In genomic region chr16:30601046-30601832, GRCm38 (mm10) we compare ENCODE assay signal across 8 mouse cellular contexts. TPM values are rescaled to one million over a fixed set of nuclear protein-coding genes. Genes with fewer than 3 reads are reported as not detected.
DNase-seq lines count a peak whose midpoint lies in the region; ATAC-seq and TF ChIP-seq lines count a peak whose summit lies in the region.

No protein-coding gene starts in this region.

- TF ChIP-seq RAD21 in CH12.LX (IDR thresholded peaks at IDR 0.05; ENCODE audit: low read depth, low read length) = peak; percentile 72

- ATAC-seq in forebrain, embryonic 12.5 days (ENCODE audit: low FRiP score) = peak; percentile 18; the same call in 1 of the 2 replicates
- 0 out of 2 replicates have a peak, but pooled peaks have one; percentile 9 for ATAC-seq in heart, postnatal 0 days (ENCODE audit: insufficient read depth, low read depth)
- peak; percentile 14; the same call in 1 of the 2 replicates for ATAC-seq in lung, embryonic 14.5 days (ENCODE audit: insufficient read depth)

- dilution Hi-C loops in CH12.LX (cut with MboI; ENCODE audit: extremely low pct_ligation_motif_present, extremely low pct_unique_long_range_greater_than_20kb, low sequenced_read_pairs) = no loop called here

- peaks cover 14 to 34% of the 10 kb centered on the region in 2 experiments for H3K36me3 ChIP-seq in CH12.LX (replicated peaks in 1 of 2; ENCODE audit: control insufficient read depth in 1 of 2, insufficient read depth in 1 of 2, low read length in 1 of 2)
- no peaks in the 10 kb centered on the region for H3K36me3 ChIP-seq in forebrain, embryonic 12.5 days (replicated peaks)
- H3K36me3 ChIP-seq in heart, postnatal 0 days (replicated peaks; ENCODE audit: control insufficient read depth, insufficient read depth, low read length) = no peaks in the 10 kb centered on the region
- peaks cover 4% of the 10 kb centered on the region; the same call in 1 of the 2 replicates for H3K36me3 ChIP-seq in lung, embryonic 14.5 days (ENCODE audit: insufficient read depth)

- peak in 1 of 2 experiments; percentile 83; a peak in 2 of 4 replicates for TF ChIP-seq CTCF in CH12.LX (conservative IDR thresholded peaks at IDR 0.05 in 1 of 2, IDR thresholded peaks at IDR 0.05 in 1 of 2; ENCODE audit: low read depth in 2 of 2, low read length in 2 of 2)
- peak; percentile 54 for TF ChIP-seq CTCF in heart, postnatal 0 days (IDR thresholded peaks at IDR 0.05; ENCODE audit: low read depth)
- TF ChIP-seq CTCF in lung, embryonic 14.5 days (IDR thresholded peaks at IDR 0.05; ENCODE audit: low read depth) = peak; percentile 80

- peak overlapping the region; percentile 70 to 96 (median 74) for H3K4me3 ChIP-seq in CH12.LX (replicated peaks in 1 of 3; ENCODE audit: low read depth in 2 of 3, low read length in 2 of 3, poor library complexity in 1 of 3)
- H3K4me3 ChIP-seq in forebrain, embryonic 12.5 days (replicated peaks) = peak overlapping the region; percentile 60
- peak overlapping the region; percentile 94 for H3K4me3 ChIP-seq in heart, postnatal 0 days (ENCODE audit: low read depth, low read length)
- H3K4me3 ChIP-seq in lung, embryonic 14.5 days (ENCODE audit: low read depth, low read length) = peak overlapping the region; percentile 60

- TF ChIP-seq POLR2A in CH12.LX (IDR thresholded peaks at IDR 0.05; ENCODE audit: low read depth, low read length) = peak; percentile 28; the same call in 1 of the 2 replicates

- H3K27ac ChIP-seq in CH12.LX (ENCODE audit: insufficient read depth, low read depth) = peak overlapping the region; percentile 60
- H3K27ac ChIP-seq in forebrain, embryonic 12.5 days = no peak overlapping the region
- peak overlapping the region; percentile 92 for H3K27ac ChIP-seq in heart, postnatal 0 days (ENCODE audit: low read depth)
- peak overlapping the region; percentile 76 for H3K27ac ChIP-seq in lung, embryonic 14.5 days (ENCODE audit: low read depth)

- H3K9ac ChIP-seq in CH12.LX (ENCODE audit: insufficient read depth, low read depth) = peak overlapping the region; percentile 83
- peak overlapping the region; percentile 57; the same call in 1 of the 2 replicates for H3K9ac ChIP-seq in forebrain, embryonic 12.5 days
- H3K9ac ChIP-seq in heart, postnatal 0 days (replicated peaks; ENCODE audit: low read depth, low read length) = peak overlapping the region; percentile 87
- peak overlapping the region; percentile 70 for H3K9ac ChIP-seq in lung, embryonic 14.5 days

- peaks cover 25 to 59% of the 10 kb centered on the region in 2 experiments for H3K4me1 ChIP-seq in CH12.LX (ENCODE audit: control insufficient read depth in 1 of 2, insufficient read depth in 2 of 2)
- H3K4me1 ChIP-seq in forebrain, embryonic 12.5 days = peaks cover 60% of the 10 kb centered on the region
- H3K4me1 ChIP-seq in heart, postnatal 0 days (ENCODE audit: control insufficient read depth, insufficient read depth) = peaks cover 17% of the 10 kb centered on the region
- H3K4me1 ChIP-seq in lung, embryonic 14.5 days (ENCODE audit: insufficient read depth) = peaks cover 35% of the 10 kb centered on the region

- no peak; the same call in 1 of the 2 replicates for TF ChIP-seq EP300 in CH12.LX (IDR thresholded peaks at IDR 0.05; ENCODE audit: low read length)
- TF ChIP-seq EP300 in heart, postnatal 0 days (IDR thresholded peaks at IDR 0.05; ENCODE audit: low read depth) = no peak

- H3K9me3 ChIP-seq in CH12.LX (replicated peaks; ENCODE audit: low read length) = no peaks in the 10 kb centered on the region
- H3K9me3 ChIP-seq in forebrain, embryonic 12.5 days = no peaks in the 10 kb centered on the region
- no peaks in the 10 kb centered on the region for H3K9me3 ChIP-seq in heart, postnatal 0 days (replicated peaks; ENCODE audit: control insufficient read depth, low read length)
- no peaks in the 10 kb centered on the region for H3K9me3 ChIP-seq in lung, embryonic 14.5 days (ENCODE audit: low read depth, low read length)

- H3K4me2 ChIP-seq in CH12.LX (ENCODE audit: insufficient read depth, low read depth, poor library complexity, severe bottlenecking) = peak overlapping the region; percentile 77
- peak overlapping the region; percentile 83 for H3K4me2 ChIP-seq in forebrain, embryonic 12.5 days
- peak overlapping the region; percentile 84 for H3K4me2 ChIP-seq in heart, postnatal 0 days (ENCODE audit: low read depth, low read length)
- H3K4me2 ChIP-seq in lung, embryonic 14.5 days = peak overlapping the region; percentile 94

- DNase-seq in CH12.LX (ENCODE audit: extremely low read depth) = peak; percentile 86
- DNase-seq in adrenal gland, postnatal 4 days (ENCODE audit: low spot score in 2 of 2) = peak; percentile 35 to 55
- peak; percentile 43 for DNase-seq in heart, postnatal 0 days (ENCODE audit: low spot score)
- peak; percentile 57 to 82 for DNase-seq in kidney, postnatal 36 days
- peak; percentile 83 for DNase-seq in lung, embryonic 14.5 days
- peak; percentile 85 for DNase-seq in retina, postnatal 1 day
- DNase-seq in c-Kit-positive CD71-positive TER-119-positive erythroid progenitor cells, embryonic 14.5 days (ENCODE audit: low spot score) = no peak

- in situ Hi-C loops in CH12.LX (cut with MboI; ENCODE audit: low pct_ligation_motif_present, low pct_unique_long_range_greater_than_20kb, low sequenced_read_pairs) = loop anchor here (5.0 to 10.0 kb wide), 2 partner anchors 36 to 74 kb away; no protein-coding TSS in a partner anchor

- H3K27me3 ChIP-seq in CH12.LX (replicated peaks) = no peaks in the 10 kb centered on the region
- peaks cover 54% of the 10 kb centered on the region for H3K27me3 ChIP-seq in forebrain, embryonic 12.5 days
- H3K27me3 ChIP-seq in heart, postnatal 0 days (ENCODE audit: control insufficient read depth, insufficient read depth, low read length) = no peaks in the 10 kb centered on the region
- peaks cover 5% of the 10 kb centered on the region; the same call in 1 of the 2 replicates for H3K27me3 ChIP-seq in lung, embryonic 14.5 days (ENCODE audit: insufficient read depth, low read length)

- H3K79me2 ChIP-seq in CH12.LX (replicated peaks; ENCODE audit: control insufficient read depth, extremely low read depth, insufficient read depth, poor library complexity, severe bottlenecking) = peaks cover 40% of the 10 kb centered on the region

- WGBS in forebrain, embryonic 12.5 days = 10% methylated on average over 42 of the region's 42 CpGs
- WGBS in heart, postnatal 0 days = 12% methylated on average over 42 of the region's 42 CpGs
- 5% methylated on average over 42 of the region's 42 CpGs for WGBS in lung, embryonic 14.5 days

TF ChIP-seq in CH12.LX, 34 proteins besides CTCF, POLR2A, EP300 and RAD21 (continues in another document):
- TF ChIP-seq MXI1 (IDR thresholded peaks at IDR 0.05; ENCODE audit: low read depth, low read length) = peak; percentile 83
- no peak for TF ChIP-seq PAX5 (IDR thresholded peaks at IDR 0.05; ENCODE audit: low read length)
- no peak for TF ChIP-seq USF2 (conservative IDR thresholded peaks at IDR 0.05; ENCODE audit: low read depth, low read length)
- no peak for TF ChIP-seq E2F4 (IDR thresholded peaks at IDR 0.05; ENCODE audit: insufficient replicate concordance, low read depth, low read length)
- peak; percentile 79; the same call in 1 of the 2 replicates for TF ChIP-seq IRF4 (IDR thresholded peaks at IDR 0.05; ENCODE audit: low read depth, low read length)
- no peak for TF ChIP-seq JUND (conservative IDR thresholded peaks at IDR 0.05; ENCODE audit: low read depth, low read length)
- TF ChIP-seq MAFK (IDR thresholded peaks at IDR 0.05; ENCODE audit: insufficient replicate concordance, low read length) = no peak
- TF ChIP-seq MAX (IDR thresholded peaks at IDR 0.05; ENCODE audit: low read length) = peak; percentile 60; the same call in 1 of the 2 replicates
- peak; percentile 68; the same call in 1 of the 2 replicates for TF ChIP-seq ZMIZ1 (IDR thresholded peaks at IDR 0.05; ENCODE audit: low read depth, low read length)
- TF ChIP-seq POLR2AphosphoS2 (IDR thresholded peaks at IDR 0.05; ENCODE audit: low read depth, low read length) = 0 out of 2 replicates have a peak, but pooled peaks have one; percentile 20
- peak; percentile 44; the same call in 1 of the 2 replicates for TF ChIP-seq MYC (IDR thresholded peaks at IDR 0.05; ENCODE audit: low read depth, low read length)
- TF ChIP-seq GABPA (IDR thresholded peaks at IDR 0.05; ENCODE audit: insufficient replicate concordance, low read depth, low read length) = no peak
- TF ChIP-seq HCFC1 (IDR thresholded peaks at IDR 0.05; ENCODE audit: low read depth, low read length) = peak; percentile 43

RNA-seq across cellular contexts. Expression of gene Fam43a, which starts 1.7 kb away (rescaled TPM):
- total RNA-seq in CH12.LX (2012; rRNA removed) (82.2 and 106 TPM in 2 replicates), CH12.LX (2014; rRNA removed) (77.1 and 82.1 TPM in 2 replicates)
- 106 and 121 TPM in 2 replicates for polyA plus RNA-seq in CH12.LX (2012; ENCODE audit: insufficient read length, low read depth)
- total RNA-seq in adrenal gland, postnatal 4 days (2021) = 10 to 100 TPM; 45.6 to 51.8 TPM
- 11.0 and 11.4 TPM in 2 replicates for polyA plus RNA-seq in forebrain, embryonic 12.5 days (2016; fragmentation: Nextera tagmentation; extraction: Ambion mirVana)
- total RNA-seq in heart, postnatal 0 days (2014; rRNA removed; ENCODE audit: low replicate concordance) = 40.6 and 46.0 TPM in 2 replicates
- 16.2 and 17.1 TPM in 2 replicates for polyA plus RNA-seq in heart, postnatal 0 days (2015; fragmentation: Nextera tagmentation; extraction: Ambion mirVana)
- polyA plus RNA-seq in lung, embryonic 14.5 days (2014; fragmentation: Nextera tagmentation; extraction: Ambion mirVana) = 11.1 and 13.0 TPM in 2 replicates

RNA-seq across cellular contexts. Expression of gene Lsg1, which starts 13.8 kb away (rescaled TPM):
- total RNA-seq in CH12.LX (2012; rRNA removed) (58.4 and 70.8 TPM in 2 replicates), CH12.LX (2014; rRNA removed) (94.7 and 106 TPM in 2 replicates)
- 189 and 261 TPM in 2 replicates for polyA plus RNA-seq in CH12.LX (2012; ENCODE audit: insufficient read length, low read depth)
- 10 to 100 TPM; 51.5 to 52.0 TPM for total RNA-seq in adrenal gland, postnatal 4 days (2021)
- polyA plus RNA-seq in forebrain, embryonic 12.5 days (2016; fragmentation: Nextera tagmentation; extraction: Ambion mirVana) = 79.6 and 85.9 TPM in 2 replicates
- 11.6 and 15.8 TPM in 2 replicates for total RNA-seq in heart, postnatal 0 days (2014; rRNA removed; ENCODE audit: low replicate concordance)
- polyA plus RNA-seq in heart, postnatal 0 days (2015; fragmentation: Nextera tagmentation; extraction: Ambion mirVana) = 29.9 and 32.8 TPM in 2 replicates
- 67.3 and 68.5 TPM in 2 replicates for polyA plus RNA-seq in lung, embryonic 14.5 days (2014; fragmentation: Nextera tagmentation; extraction: Ambion mirVana)

RNA-seq across cellular contexts. Expression of gene Tmem44, which starts 50.6 kb away (rescaled TPM):
- 0.38 and 0.51 TPM in 2 replicates for total RNA-seq in CH12.LX (2012; rRNA removed)
- 0.07 and 0.16 TPM in 2 replicates for total RNA-seq in CH12.LX (2014; rRNA removed)
- polyA plus RNA-seq in CH12.LX (2012; ENCODE audit: insufficient read length, low read depth) = 0.70 and 0.78 TPM in 2 replicates
- total RNA-seq in adrenal gland, postnatal 4 days (2021) = 10 to 100 TPM; 11.0 to 11.7 TPM
- 47.4 and 47.8 TPM in 2 replicates for polyA plus RNA-seq in forebrain, embryonic 12.5 days (2016; fragmentation: Nextera tagmentation; extraction: Ambion mirVana)
- total RNA-seq in heart, postnatal 0 days (2014; rRNA removed; ENCODE audit: low replicate concordance) = 31.1 and 33.5 TPM in 2 replicates
- polyA plus RNA-seq in heart, postnatal 0 days (2015; fragmentation: Nextera tagmentation; extraction: Ambion mirVana) = 11.8 and 14.6 TPM in 2 replicates
- polyA plus RNA-seq in lung, embryonic 14.5 days (2014; fragmentation: Nextera tagmentation; extraction: Ambion mirVana) = 25.4 and 27.1 TPM in 2 replicates
